Mouse (Mus musculus): ENCODE results near the gene 2810006K23Rik. TPM values are rescaled to one million over a fixed set of nuclear protein-coding genes. Genes with fewer than 3 reads are reported as not detected.
A peak's percentile ranks its signal among the peaks of the same experiment; 100 is the strongest.
"Not testable (repeated sequence)": the region's sequence is repeated elsewhere in the genome, so short reads cannot be mapped to it uniquely, and the experiment has no call there.

Gene 2810006K23Rik
- polyA plus RNA-seq, 1 experiment from 2014 or later = 20.0 TPM

DNA sequence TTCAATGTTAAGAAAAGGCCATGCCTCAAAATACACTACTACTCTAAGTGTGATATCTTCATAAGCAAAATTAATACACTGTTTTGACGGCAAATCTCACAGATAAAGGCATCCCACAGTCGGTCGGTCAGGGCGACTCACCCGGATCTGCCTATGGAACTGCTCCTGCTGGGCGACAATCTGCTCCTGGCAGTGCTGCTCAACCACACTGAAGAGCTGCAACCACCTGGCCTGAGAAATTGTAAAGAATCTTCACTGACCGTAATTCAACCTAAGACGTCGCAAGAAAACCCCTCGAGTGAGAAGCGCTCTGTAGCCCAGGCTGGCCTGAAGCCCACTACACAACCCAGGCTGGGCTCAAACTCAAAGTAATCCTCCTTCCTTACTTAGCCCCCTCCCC lies 11.9 kb upstream of the 2810006K23Rik start:
- no peak for DNase-seq (ENCODE audit: low spot score)
- Histone ChIP-seq H3K27ac (no peak overlapping the region), H3K4me1 (peaks cover 4% of the 10 kb centered on the region), H3K36me3 (peaks cover 95% of the 10 kb centered on the region), H3K9me3 (replicated peaks) (no peaks in the 10 kb centered on the region), H3K4me3 (no peak overlapping the region), H3K27me3 (ENCODE audit: low read depth, poor library complexity, severe bottlenecking) (no peaks in the 10 kb centered on the region)
- WGBS = 95% methylated on average over 11 of the region's 11 CpGs

DNA sequence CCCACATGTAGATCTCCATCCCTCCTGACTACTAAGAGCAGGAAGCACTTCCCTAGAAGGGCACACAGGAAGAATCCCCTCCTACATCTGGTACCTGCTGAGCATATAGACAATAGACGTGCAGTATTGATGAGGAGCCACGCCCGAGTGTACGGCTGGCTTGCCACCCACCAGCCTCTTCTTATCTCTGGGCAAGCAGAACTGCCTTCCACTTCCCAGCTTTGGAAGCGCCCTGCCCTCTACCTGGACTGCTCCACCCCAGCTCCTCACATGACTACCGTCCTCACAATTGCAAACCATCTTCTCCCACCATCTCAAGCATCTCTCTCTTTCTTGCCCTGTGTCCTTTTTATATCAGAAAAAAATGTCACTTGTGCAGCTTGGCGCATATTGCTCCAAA lies 10.2 kb upstream of the 2810006K23Rik start:
- 96% methylated on average over 7 of the region's 7 CpGs for WGBS

DNA sequence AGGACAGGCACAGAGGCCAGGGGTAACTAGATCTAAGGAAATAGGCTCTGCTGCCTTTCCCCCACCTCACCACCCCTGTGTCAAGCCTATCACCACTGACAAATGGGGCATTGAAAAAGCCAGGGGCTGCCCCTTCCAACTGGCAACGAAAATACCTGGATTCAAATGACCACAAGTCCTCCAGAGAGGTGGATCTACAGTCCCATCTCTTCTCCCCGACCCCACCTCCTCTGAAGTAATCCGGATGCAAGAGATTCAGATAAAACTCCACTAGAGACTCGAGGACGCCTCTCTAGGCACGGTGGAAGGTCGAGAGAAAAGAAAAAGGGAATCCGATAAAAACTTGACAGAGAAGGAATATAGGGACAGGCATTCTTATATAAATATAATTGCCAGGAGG lies 1.1 kb upstream of the 2810006K23Rik start:
- H3K36me3 ChIP-seq = peaks cover 30% of the 10 kb centered on the region
- peaks cover 16% of the 10 kb centered on the region for H3K4me1 ChIP-seq
- no peaks in the 10 kb centered on the region for H3K9me3 ChIP-seq (replicated peaks)
- DNase-seq (ENCODE audit: low spot score) = no peak
- peak overlapping the region; percentile 71 for H3K4me3 ChIP-seq
- WGBS = 8% methylated on average over 8 of the region's 8 CpGs
- H3K27me3 ChIP-seq (ENCODE audit: low read depth, poor library complexity, severe bottlenecking) = no peaks in the 10 kb centered on the region
- H3K27ac ChIP-seq = peak overlapping the region; percentile 97

More for the DNA sequence above, 10.2 kb upstream of the 2810006K23Rik start:
- no peak overlapping the region for H3K27ac ChIP-seq
- H3K4me1 ChIP-seq = peaks cover 8% of the 10 kb centered on the region
- H3K4me3 ChIP-seq = no peak overlapping the region
- no peak for DNase-seq (ENCODE audit: low spot score)
- no peaks in the 10 kb centered on the region for H3K27me3 ChIP-seq (ENCODE audit: low read depth, poor library complexity, severe bottlenecking)
- H3K36me3 ChIP-seq = peaks cover 95% of the 10 kb centered on the region
- no peaks in the 10 kb centered on the region for H3K9me3 ChIP-seq (replicated peaks)

DNA sequence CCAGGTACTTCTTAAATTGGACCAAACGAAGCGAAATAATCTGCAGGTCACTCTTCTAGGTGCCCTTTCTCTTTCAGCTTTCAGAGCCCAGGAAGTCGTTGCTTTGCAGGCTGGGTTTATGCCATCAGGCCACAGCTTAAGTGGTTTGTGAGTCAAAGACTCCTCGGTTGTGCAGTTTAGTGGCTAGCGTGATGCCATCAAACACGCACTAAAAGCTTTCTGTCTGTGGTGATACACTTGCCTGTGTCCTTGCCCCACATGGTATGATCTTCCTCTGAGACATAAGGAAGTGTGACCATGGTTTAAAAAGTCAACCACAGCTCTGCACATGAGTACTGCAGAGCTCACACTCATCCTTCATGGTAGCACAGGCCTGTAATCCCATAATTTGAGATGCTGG lies 2.2 kb downstream of the 2810006K23Rik start:
- Histone ChIP-seq H3K27me3 (ENCODE audit: low read depth, poor library complexity, severe bottlenecking) (no peaks in the 10 kb centered on the region), H3K4me1 (peaks cover 20% of the 10 kb centered on the region), H3K36me3 (peaks cover 4% of the 10 kb centered on the region), H3K27ac (no peak overlapping the region), H3K4me3 (no peak overlapping the region), H3K9me3 (replicated peaks) (no peaks in the 10 kb centered on the region)
- no peak for DNase-seq (ENCODE audit: low spot score)
- 91% methylated on average over 6 of the region's 6 CpGs for WGBS

DNA sequence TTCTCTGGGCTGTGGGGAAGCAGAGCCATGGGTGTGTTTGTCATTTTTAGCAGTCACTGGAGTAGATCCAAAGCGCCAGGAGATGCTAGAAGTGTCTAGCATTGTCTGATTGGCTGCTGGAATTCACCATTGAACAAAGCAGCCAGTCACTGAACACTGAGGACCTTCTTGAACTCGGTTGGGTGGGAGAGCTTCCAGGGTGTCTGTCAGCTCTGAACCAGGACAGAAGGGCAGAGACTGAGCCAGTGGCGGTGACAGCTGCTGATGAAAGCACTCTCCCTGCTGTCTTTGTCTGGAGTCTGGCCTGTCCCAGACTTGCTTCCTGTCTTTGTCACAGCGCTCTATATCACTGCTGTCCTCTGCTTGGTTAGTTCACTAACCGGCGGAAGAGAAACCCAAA lies 6.5 kb downstream of the 2810006K23Rik start:
- 56% methylated on average over 6 of the region's 6 CpGs for WGBS
- Histone ChIP-seq H3K4me1 (peaks cover 28% of the 10 kb centered on the region), H3K4me3 (no peak overlapping the region), H3K27me3 (ENCODE audit: low read depth, poor library complexity, severe bottlenecking) (no peaks in the 10 kb centered on the region), H3K36me3 (0 out of 2 replicates have a peak, but pooled peaks cover 6% of the 10 kb centered on the region), H3K27ac (0 out of 2 replicates have a peak overlapping the region, but pooled peaks have one; percentile 15), H3K9me3 (replicated peaks) (no peaks in the 10 kb centered on the region)
- DNase-seq (ENCODE audit: low spot score) = no peak

DNA sequence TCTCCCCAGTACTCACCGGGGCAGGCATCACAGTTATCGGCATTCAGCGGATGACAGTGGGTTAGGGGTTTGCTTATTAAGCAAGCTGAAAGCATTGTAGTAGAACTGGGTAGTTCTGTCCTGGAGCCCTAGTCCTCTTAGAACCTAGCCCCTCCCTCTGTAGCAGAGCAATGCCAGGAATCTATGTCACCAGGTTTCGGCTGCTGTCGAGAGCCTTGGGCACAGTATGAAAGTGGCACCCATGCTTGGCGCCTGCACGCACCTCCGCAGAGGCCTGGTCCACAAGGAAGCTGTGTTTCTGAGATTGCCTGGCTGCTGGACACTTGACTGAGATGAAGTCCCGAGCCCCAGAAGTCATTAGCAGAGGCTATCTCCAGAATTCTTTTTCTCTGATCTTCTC lies 9.2 kb downstream of the 2810006K23Rik start:
- Histone ChIP-seq H3K9me3 (replicated peaks) (no peaks in the 10 kb centered on the region), H3K27ac (no peak overlapping the region), H3K27me3 (ENCODE audit: low read depth, poor library complexity, severe bottlenecking) (no peaks in the 10 kb centered on the region), H3K4me3 (no peak overlapping the region), H3K36me3 (peaks cover 13% of the 10 kb centered on the region; the same call in 1 of the 2 replicates), H3K4me1 (peaks cover 31% of the 10 kb centered on the region)
- no peak for DNase-seq (ENCODE audit: low spot score)
- 83% methylated on average over 9 of the region's 9 CpGs for WGBS

DNA sequence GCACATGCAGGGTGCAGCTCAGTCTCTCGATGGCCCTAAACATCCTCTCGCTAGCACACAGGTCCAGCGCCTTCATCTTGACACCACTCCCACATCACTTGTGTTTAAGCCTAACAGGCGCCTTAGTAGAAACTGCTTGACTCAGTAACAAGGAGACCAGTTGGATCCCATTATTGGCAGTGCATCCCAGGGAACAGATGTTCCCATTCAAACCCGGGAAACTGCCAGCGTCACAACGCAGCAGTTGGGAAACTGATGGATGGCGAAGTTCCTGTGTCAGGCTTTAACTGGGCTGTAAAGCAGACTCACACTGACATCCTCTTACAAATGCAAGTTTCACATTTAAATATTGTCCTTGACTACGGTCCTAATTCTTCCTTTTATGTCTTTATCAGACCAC lies 10.0 kb downstream of the 2810006K23Rik start:
- 28% methylated on average over 9 of the region's 9 CpGs for WGBS
- H3K27ac ChIP-seq = no peak overlapping the region
- H3K4me1 ChIP-seq = peaks cover 30% of the 10 kb centered on the region

DNA sequence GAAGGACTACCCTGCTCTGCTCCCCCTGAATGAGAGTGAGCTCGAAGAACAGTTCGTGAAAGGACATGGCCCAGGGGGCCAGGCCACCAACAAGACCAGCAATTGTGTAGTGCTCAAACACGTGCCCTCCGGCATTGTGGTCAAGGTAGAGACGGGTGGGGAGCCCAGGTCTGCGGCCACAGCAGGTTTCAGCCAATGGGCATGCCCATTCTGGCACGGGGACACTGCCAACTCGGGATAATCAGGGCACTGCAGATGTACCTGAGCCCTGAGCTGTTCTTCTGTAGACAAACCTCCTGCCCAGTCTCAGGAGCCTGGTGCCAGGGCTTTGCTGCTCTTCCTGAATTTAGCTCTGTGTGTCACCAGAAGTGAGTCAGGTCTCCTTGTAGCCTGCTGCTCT lies 10.9 kb downstream of the 2810006K23Rik start:
- no peaks in the 10 kb centered on the region for H3K9me3 ChIP-seq (replicated peaks)
- no peaks in the 10 kb centered on the region for H3K27me3 ChIP-seq (ENCODE audit: low read depth, poor library complexity, severe bottlenecking)
- H3K27ac ChIP-seq = peak overlapping the region; percentile 14; the same call in 1 of the 2 replicates
- H3K36me3 ChIP-seq = peaks cover 15% of the 10 kb centered on the region
- 91% methylated on average over 8 of the region's 8 CpGs for WGBS
- DNase-seq (ENCODE audit: low spot score) = no peak
- peaks cover 30% of the 10 kb centered on the region for H3K4me1 ChIP-seq
- no peak overlapping the region for H3K4me3 ChIP-seq

More for the DNA sequence above, 10.0 kb downstream of the 2810006K23Rik start:
- H3K36me3 ChIP-seq = peaks cover 13% of the 10 kb centered on the region; the same call in 1 of the 2 replicates
- DNase-seq (ENCODE audit: low spot score) = no peak
- no peaks in the 10 kb centered on the region for H3K27me3 ChIP-seq (ENCODE audit: low read depth, poor library complexity, severe bottlenecking)
- H3K9me3 ChIP-seq (replicated peaks) = no peaks in the 10 kb centered on the region
- no peak overlapping the region for H3K4me3 ChIP-seq

DNA sequence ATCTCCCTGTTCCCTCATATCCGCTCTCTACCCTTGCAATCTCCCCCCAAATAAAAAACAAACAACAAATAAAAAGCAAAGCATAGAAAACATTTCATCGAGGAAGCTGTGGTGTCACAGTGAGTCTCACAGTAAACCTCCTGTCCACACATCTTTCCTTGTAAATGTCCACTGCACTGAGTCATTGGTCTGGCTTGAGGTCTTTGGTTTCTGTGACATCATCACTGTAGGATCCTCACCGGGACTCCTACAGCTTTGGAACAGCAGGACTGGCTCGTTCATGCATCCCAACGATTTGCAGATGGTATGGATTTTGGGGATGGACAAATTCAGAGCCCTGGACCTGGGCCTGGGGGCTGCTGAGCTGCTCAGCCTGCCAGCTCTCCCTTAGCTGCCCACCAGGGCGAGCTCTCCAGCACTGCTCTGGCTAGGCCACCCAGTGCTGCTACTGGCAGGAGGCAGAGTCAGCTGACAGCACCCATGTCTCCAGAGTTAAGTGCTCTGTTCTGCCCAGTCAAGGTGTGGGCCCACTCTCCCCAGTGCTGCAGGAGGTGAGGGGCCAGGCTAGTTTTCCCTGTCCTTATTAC lies 14.0 kb downstream of the 2810006K23Rik start:
- H3K4me3 ChIP-seq; H3K9me3 ChIP-seq (replicated peaks); H3K27me3 ChIP-seq (ENCODE audit: low read depth, poor library complexity, severe bottlenecking); H3K27ac ChIP-seq; DNase-seq (ENCODE audit: low spot score): not testable (repeated sequence)
- H3K4me1 ChIP-seq = peaks cover 30% of the 10 kb centered on the region
- peaks cover 41% of the 10 kb centered on the region for H3K36me3 ChIP-seq
- WGBS = 67% methylated on average over 6 of the region's 6 CpGs

DNA sequence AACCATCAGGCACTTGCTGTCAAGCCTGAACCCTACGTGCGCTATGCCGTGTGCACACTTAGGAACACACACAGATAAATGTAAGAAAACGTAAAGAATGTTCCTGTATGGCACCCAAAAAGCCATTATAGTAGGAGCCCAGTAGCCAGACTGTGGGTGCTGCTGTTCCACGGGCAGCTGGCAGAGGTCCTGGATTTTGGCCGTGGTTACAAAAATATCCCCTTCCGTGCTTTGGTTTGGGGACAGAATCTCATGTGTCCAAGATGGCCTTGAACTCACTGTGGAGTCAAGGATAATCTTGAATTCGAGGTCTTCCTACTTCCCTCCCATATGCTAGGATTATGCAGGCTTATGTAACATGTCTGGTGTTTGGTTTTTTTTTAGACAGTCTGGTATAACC lies 15.0 kb downstream of the 2810006K23Rik start:
- DNase-seq (ENCODE audit: low spot score) = no peak
- H3K27me3 ChIP-seq (ENCODE audit: low read depth, poor library complexity, severe bottlenecking) = no peaks in the 10 kb centered on the region
- no peaks in the 10 kb centered on the region for H3K9me3 ChIP-seq (replicated peaks)
- peaks cover 20% of the 10 kb centered on the region for H3K4me1 ChIP-seq
- H3K36me3 ChIP-seq = peaks cover 50% of the 10 kb centered on the region
- 86% methylated on average over 8 of the region's 8 CpGs for WGBS
- H3K27ac ChIP-seq = no peak overlapping the region
- H3K4me3 ChIP-seq = no peak overlapping the region

DNA sequence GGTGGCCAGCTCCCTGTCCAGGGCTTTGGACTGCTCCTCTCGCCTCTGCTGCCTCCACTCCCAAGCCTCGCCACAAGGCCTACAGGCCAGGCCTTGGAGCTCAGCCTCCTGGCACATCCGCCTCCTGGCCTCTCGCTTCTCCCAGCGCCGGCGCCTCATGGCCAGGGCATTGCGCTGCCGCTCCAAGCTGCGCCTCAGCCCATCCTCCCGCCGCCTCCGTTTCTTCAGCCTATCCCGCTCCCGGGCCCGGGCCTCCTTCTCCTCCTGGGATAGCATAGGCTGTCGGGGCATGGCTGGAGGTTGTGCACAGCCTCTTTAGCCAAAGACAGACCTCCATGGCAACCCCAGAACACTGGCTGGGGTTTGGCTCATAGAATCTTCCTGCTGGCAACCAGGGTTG lies 21.3 kb downstream of the 2810006K23Rik start:
- 95% methylated on average over 17 of the region's 17 CpGs for WGBS
- Histone ChIP-seq H3K4me3 (no peak overlapping the region), H3K9me3 (replicated peaks) (no peaks in the 10 kb centered on the region), H3K4me1 (peaks cover 33% of the 10 kb centered on the region), H3K27me3 (ENCODE audit: low read depth, poor library complexity, severe bottlenecking) (no peaks in the 10 kb centered on the region), H3K27ac (peak overlapping the region; percentile 56; the same call in 1 of the 2 replicates), H3K36me3 (peaks cover 76% of the 10 kb centered on the region)
- DNase-seq (ENCODE audit: low spot score) = no peak

DNA sequence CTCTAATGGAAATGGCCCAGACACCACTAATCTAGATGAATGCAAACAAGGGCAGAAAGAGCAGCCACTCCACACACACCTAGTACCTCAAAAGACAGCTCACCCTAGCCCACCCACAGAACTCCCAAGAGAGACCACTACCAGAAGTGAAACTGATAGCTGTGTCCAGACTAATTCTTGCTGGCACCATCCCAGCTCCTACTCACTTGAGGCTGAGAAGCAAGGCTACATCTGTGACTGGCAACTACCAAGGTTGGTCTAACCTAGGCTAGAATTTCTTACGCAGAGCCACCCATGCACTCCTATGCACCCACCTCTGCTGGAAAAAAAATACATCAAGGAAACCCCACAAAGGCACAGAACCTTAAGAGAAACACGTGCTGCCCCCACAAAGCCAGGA lies 22.5 kb downstream of the 2810006K23Rik start:
- WGBS = 92% methylated on average over 2 of the region's 2 CpGs
- no peaks in the 10 kb centered on the region for H3K9me3 ChIP-seq (replicated peaks)
- H3K4me3 ChIP-seq = peak overlapping the region; percentile 100
- peaks cover 64% of the 10 kb centered on the region for H3K36me3 ChIP-seq
- H3K4me1 ChIP-seq = peaks cover 35% of the 10 kb centered on the region
- DNase-seq (ENCODE audit: low spot score) = no peak
- peak overlapping the region; percentile 100 for H3K27ac ChIP-seq
- no peaks in the 10 kb centered on the region for H3K27me3 ChIP-seq (ENCODE audit: low read depth, poor library complexity, severe bottlenecking)

DNA sequence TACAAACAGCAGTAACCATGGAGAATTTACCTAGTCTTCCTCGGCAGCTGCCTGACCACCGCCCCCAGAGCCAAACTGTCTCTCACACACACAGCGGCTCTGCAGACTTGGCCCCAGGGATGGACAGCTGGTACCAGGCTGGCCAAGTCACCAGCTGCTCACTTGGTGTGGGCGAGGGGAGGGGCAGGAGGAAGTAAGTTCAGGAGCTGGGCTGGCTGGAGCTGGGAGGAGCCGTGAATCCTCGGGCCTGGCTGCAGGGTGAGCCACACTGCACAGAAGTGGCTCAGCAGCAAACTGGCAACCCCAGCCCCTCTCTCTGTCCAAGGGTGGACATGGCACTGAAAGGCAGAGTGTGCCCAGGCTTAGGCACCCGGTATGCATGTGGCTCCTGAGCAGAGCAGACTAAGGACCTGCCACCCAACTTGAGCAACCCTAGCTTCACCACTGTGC lies 23.2 kb downstream of the 2810006K23Rik start:
- Histone ChIP-seq H3K36me3 (peaks cover 61% of the 10 kb centered on the region), H3K27me3 (ENCODE audit: low read depth, poor library complexity, severe bottlenecking) (no peaks in the 10 kb centered on the region), H3K4me3 (peak overlapping the region; percentile 100), H3K9me3 (replicated peaks) (no peaks in the 10 kb centered on the region), H3K27ac (peak overlapping the region; percentile 100), H3K4me1 (peaks cover 35% of the 10 kb centered on the region)
- peak; percentile 63 for DNase-seq (ENCODE audit: low spot score)
- 33% methylated on average over 7 of the region's 7 CpGs for WGBS
